Mouse (Mus musculus): ENCODE measurements around the gene Gtf3c6.

Gene Gtf3c6

GRCm38 (mm10) chr10:40258976-40259375, 1.1 kb upstream of the Gtf3c6 start:
- DNase-seq (ENCODE audit: low read depth, low spot score): peak; percentile 73

DNA sequence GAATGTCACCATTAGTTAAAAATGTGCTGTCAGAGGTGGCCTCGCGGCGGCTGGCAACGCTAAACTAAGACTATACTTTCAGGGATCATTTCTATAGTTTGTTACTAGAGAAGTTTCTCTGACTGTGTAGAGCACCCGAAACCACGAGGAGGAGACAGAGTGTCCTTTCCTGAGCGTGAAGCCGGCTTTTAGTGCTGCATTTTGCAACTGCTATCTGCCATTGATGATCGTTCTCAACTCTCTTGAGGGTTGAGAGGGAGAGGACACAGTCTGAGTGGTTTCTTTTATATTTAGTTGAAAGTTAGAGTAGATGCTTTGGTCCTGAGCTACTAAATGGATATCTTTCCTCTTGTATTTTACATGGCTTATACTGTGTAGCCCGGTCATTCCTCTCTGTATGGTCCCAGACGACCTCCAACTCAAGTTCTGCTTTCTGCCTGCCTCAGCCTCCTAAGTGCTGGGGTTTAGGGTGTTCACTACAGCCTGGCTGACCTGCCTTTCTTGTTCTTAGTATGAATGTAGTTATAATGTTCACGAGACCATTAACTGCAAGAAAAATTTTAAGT, 576 bp upstream of the Gtf3c6 start:
- peak; percentile 92 for DNase-seq (ENCODE audit: low read depth, low spot score)

- peak; percentile 68 for DNase-seq (ENCODE audit: low read depth, low spot score)
Measured at GRCm38 (mm10) chr10:40256716-40257115, 1.2 kb downstream of the Gtf3c6 start.

- no peak for DNase-seq (ENCODE audit: low read depth, low spot score)
Measured at GRCm38 (mm10) chr10:40250969-40251368, 6.9 kb downstream of the Gtf3c6 start.

GRCm38 (mm10) chr10:40249625-40250024, 8.3 kb downstream of the Gtf3c6 start:
- peak; percentile 18 for DNase-seq (ENCODE audit: low read depth, low spot score)

DNA sequence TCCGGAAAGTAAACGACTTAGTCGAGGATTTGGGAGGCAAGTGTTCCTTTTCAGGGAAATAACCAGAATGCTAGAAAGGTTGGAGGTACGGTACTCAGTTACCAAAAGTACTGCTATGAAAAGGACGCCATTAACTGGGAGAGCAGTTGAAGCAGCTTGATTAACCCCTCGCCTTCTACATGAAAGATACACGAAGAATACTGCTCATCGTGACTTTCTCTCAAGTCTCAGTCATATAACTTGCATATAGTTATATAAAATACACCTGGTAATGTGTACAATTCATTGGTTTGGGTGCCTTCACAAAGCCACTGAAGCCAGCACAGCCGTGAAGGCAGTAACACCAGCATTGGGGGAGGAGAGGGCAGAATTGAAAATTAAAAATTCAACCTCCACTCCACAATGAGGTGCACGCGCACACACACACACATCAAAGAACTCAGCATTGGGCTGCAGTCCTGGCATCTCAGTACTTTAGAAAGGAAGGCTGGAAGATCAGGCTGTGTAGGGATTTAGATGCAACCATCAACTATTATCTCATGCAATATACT, 10.7 kb downstream of the Gtf3c6 start:
- no peak for DNase-seq (ENCODE audit: low read depth, low spot score)

GRCm38 (mm10) chr10:40246374-40247165, 11.3 kb downstream of the Gtf3c6 start, which contains the start of gene Rpf2:
Gene Rpf2, minus strand, starts transcription at chr10:40247036.
- DNase-seq (ENCODE audit: low read depth, low spot score): peak; percentile 95

DNA sequence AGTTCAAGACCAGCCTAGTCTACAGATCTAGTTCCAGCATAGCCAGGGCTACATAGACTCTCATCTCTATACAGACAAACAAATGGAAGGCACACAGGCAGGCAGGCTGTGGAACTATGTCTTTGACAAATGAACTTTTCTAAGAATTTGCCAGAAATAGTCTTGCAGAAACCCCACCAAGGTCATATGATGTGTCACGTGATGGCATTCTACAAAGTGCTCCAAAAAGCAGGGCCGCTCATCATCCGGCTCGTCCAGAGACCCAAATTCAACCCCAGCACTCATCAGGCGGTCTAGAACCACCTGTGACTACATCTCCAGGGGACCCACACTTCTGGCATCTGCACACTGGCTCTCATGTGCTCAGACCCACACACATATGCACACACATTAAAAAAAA, 20.1 kb downstream of the Gtf3c6 start:
- DNase-seq (ENCODE audit: low read depth, low spot score): no peak

- no peak for DNase-seq (ENCODE audit: low read depth, low spot score)
Measured at GRCm38 (mm10) chr10:40233241-40233640, 24.7 kb downstream of the Gtf3c6 start.

- DNase-seq (ENCODE audit: low read depth, low spot score): no peak
Measured at GRCm38 (mm10) chr10:40232442-40232841, 25.5 kb downstream of the Gtf3c6 start.

- DNase-seq (ENCODE audit: low read depth, low spot score): no peak
Measured at GRCm38 (mm10) chr10:40229725-40230124, 28.2 kb downstream of the Gtf3c6 start.

- DNase-seq (ENCODE audit: low read depth, low spot score): no peak
Measured at GRCm38 (mm10) chr10:40227660-40228303, 30.1 kb downstream of the Gtf3c6 start.

- peak; percentile 62 for DNase-seq (ENCODE audit: low read depth, low spot score)
Measured at GRCm38 (mm10) chr10:40218874-40219273, 39.0 kb downstream of the Gtf3c6 start.

GRCm38 (mm10) chr10:40212443-40213169, 45.3 kb downstream of the Gtf3c6 start:
- DNase-seq (ENCODE audit: low read depth, low spot score): peak; percentile 90
